Mouse (Mus musculus): ENCODE measurements around the gene Zfp882.

- TF ChIP-seq POLR2A (IDR thresholded peaks at IDR 0.05; ENCODE audit: low read depth, low read length) (no peak), CTCF (IDR thresholded peaks at IDR 0.05; ENCODE audit: borderline replicate concordance, insufficient read depth, low read length) (no peak)
These were observed 33.4 kb downstream of the Zfp882 start for GRCm38 (mm10) chr8:71941776-71942175.

Data from embryonic fibroblast, embryonic 13.5 days (primary cell).